Mouse (Mus musculus) neural tube, embryonic 11.5 days (tissue): ENCODE measurements at regions not wholly inside any gene's neighbourhood (a gene's known extent, or its start where the extent isn't known, plus 50 kb on each side); places are given as distances from the start of the nearest gene placed in this dataset.
"Not testable (repeated sequence)": the region's sequence is repeated elsewhere in the genome, so short reads cannot be mapped to it uniquely, and the experiment has no call there.

ENCODE experiments used
- ATAC-seq: fragments of 200-750 bp; cut with Nextera tagmentation; 2 replicates; pipeline ENCODE4 v1.8.0; 2017; ENCODE audit warnings: moderate number of reproducible peaks, mild to moderate bottlenecking, moderate TSS enrichment, moderate library complexity; ENCODE audit not compliant: insufficient read depth, low FRiP score, low TSS enrichment
- DNase-seq: peaks from one replicate; pipeline ENCODE4 v3.0.0-alpha.2; 2015; ENCODE audit warnings: low spot score
- H3K27ac ChIP-seq: fragments of 300-500 bp; sonication (generic); 2 replicates; pipeline ENCODE4 v1.5.1; 2014; ENCODE audit warnings: low read depth, mild to moderate bottlenecking, low read length
- H3K27me3 ChIP-seq: fragments of 300-500 bp; sonication (generic); 2 replicates; pipeline ENCODE4 v1.6.1; 2014; ENCODE audit warnings: mild to moderate bottlenecking, low read length, mixed read lengths; ENCODE audit not compliant: control insufficient read depth, insufficient read depth
- H3K36me3 ChIP-seq: fragments of 300-500 bp; sonication (generic); 2 replicates; pipeline ENCODE4 v1.6.1; 2014; ENCODE audit warnings: mild to moderate bottlenecking, low read length, moderate library complexity, mixed read lengths; ENCODE audit not compliant: control insufficient read depth, insufficient read depth
- H3K4me1 ChIP-seq: fragments of 300-500 bp; sonication (generic); 2 replicates; pipeline ENCODE4 v1.6.1; 2014; ENCODE audit warnings: low read length, mixed read lengths; ENCODE audit not compliant: control insufficient read depth, insufficient read depth
- H3K4me2 ChIP-seq: fragments of 300-500 bp; sonication (generic); 2 replicates; pipeline ENCODE4 v1.6.1; 2014; ENCODE audit warnings: low read depth, mild to moderate bottlenecking, moderate library complexity
- H3K4me3 ChIP-seq: fragments of 300-500 bp; sonication (generic); 2 replicates; pipeline ENCODE4 v1.5.1; 2014; ENCODE audit warnings: low read depth, low read length
- H3K9ac ChIP-seq: fragments of 300-500 bp; sonication (generic); 2 replicates; pipeline ENCODE4 v1.6.1; 2014; ENCODE audit warnings: mild to moderate bottlenecking, low read length
- H3K9me3 ChIP-seq: fragments of 300-500 bp; sonication (generic); 2 replicates; pipeline ENCODE4 v1.6.1; 2016; ENCODE audit warnings: low read length; ENCODE audit not compliant: control insufficient read depth
- WGBS: fragments of 180-500 bp; shearing (Covaris S2); extraction: QIAGEN DNeasy Blood & Tissue Kit; methylation state at CpG from one replicate; pipeline ENCODE4 v1.1.7; 2014; 5-methylcytosine and 5-hydroxymethylcytosine counted together

DNA sequence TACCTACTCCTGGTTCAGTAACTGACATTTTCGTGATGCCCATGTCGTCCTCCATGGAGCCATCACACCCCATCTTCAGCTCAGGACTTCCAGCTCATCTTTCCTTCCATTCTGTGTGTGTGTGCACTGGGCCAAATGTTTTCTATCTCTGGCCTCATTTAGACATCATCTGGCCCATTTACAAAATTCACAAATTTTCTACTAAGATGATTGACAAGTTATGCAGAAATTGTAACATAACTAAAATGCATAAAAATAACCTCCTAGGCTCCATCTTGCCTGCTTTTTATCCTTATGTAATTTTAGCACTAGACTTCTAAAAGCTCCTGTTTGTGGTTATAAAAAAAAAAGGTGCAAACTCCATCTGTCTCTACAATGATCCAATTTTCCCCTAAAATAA, 130.8 kb upstream of the Kcnk2 start:
- DNase-seq, result no peak
- Histone ChIP-seq H3K27me3 (no peaks in the 10 kb centered on the region), H3K4me3 (no peak overlapping the region), H3K27ac (no peak overlapping the region), H3K9me3 (no peaks in the 10 kb centered on the region), H3K36me3 (no peaks in the 10 kb centered on the region), H3K4me2 (no peak overlapping the region), H3K9ac (no peak overlapping the region), H3K4me1 (no peaks in the 10 kb centered on the region)
- 98% methylated on average over 2 of the region's 2 CpGs for WGBS
- ATAC-seq, result no peak

DNA sequence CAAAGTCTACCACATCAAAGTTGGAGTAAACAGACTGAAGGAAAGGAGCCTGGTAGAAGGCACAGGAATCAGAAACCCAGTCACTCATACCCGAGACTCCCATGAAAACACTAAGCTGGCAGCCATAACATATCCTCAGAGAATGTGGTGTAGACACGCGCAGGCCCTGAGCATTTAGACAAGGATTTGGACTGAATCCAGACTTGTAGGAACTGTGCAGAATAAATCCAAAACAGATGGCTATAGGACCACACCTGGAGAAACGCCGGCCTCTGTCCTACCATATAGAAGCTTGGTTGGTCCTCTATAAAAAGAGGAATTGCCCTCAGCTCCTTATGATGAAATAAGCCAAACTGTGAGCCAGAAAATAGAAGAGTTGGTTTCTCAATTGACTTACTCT, 124.3 kb upstream of the Kcnk2 start:
- Histone ChIP-seq H3K36me3 (no peaks in the 10 kb centered on the region), H3K9me3 (no peaks in the 10 kb centered on the region), H3K9ac (no peak overlapping the region), H3K27me3 (no peaks in the 10 kb centered on the region), H3K4me3 (no peak overlapping the region), H3K27ac (no peak overlapping the region), H3K4me1 (no peaks in the 10 kb centered on the region), H3K4me2 (no peak overlapping the region)
- 87% methylated on average over 5 of the region's 5 CpGs for WGBS
- ATAC-seq, result no peak
- no peak for DNase-seq

DNA sequence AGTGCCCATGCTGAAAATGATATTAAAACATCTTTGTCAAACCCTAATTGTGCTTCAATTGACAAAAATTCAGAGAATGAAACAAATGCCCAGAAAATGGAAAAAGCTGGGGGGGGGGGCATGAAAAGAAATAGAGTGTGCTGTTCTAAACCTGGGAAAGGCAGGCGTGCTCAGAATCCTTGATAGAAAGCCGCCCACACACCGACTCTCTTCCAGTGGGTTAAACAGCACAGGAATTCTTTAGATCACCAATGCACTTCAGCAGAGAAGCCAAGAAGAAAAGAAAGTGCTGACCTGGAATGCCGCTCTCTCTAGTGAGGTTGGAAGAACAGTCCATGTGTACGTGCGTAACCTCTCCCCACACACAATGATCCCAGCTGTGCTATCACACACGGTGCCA, 113.4 kb upstream of the Kcnk2 start:
- H3K4me3 ChIP-seq, result no peak overlapping the region
- no peaks in the 10 kb centered on the region for H3K27me3 ChIP-seq
- H3K27ac ChIP-seq, result no peak overlapping the region
- ATAC-seq (no peak), DNase-seq (no peak)
- H3K4me2 ChIP-seq, result no peak overlapping the region
- no peaks in the 10 kb centered on the region for H3K9me3 ChIP-seq
- no peak overlapping the region for H3K9ac ChIP-seq
- WGBS, result 94% methylated on average over 7 of the region's 7 CpGs
- no peaks in the 10 kb centered on the region for H3K36me3 ChIP-seq
- H3K4me1 ChIP-seq, result no peaks in the 10 kb centered on the region

DNA sequence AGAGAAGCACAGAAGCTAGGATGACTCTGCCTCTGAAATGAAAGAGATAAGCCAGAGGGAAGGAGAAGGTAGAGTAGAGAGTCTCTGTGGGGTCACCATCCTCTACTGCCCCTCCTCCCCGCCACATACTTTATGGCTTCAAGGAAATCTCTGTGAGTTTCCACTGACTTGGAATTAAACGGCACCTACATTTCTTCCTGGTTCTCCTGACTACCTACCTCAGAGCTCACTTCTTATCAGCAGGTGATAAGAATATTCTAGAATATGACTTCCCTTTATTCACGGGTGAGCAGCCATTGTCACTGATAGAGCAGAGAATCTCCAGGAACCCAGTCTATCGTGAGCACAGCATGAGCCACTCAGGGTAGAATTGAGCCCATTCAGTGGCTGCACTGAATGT, 111.3 kb upstream of the Kcnk2 start:
- Histone ChIP-seq H3K36me3 (no peaks in the 10 kb centered on the region), H3K4me3 (no peak overlapping the region)
- 71% methylated on average over 4 of the region's 4 CpGs for WGBS

DNA sequence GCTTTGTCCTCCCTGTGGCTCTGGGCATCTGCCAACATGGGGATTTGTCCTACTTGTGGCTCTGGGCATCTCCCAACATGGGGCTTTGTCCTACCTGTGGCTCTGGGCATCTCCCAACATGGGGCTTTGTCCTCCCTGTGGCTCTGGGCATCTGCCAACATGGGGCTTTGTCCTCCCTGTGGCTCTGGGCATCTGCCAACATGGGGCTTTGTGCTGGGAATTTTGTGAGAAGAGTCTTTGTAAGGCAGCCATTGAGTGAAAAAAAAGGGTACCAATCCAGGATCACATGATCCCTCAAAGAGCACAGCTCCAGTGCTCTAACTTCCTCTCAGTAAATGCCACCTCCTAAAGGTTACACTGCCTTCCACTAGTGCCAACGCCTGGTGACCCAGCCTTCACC, 105.2 kb upstream of the Kcnk2 start:
- not testable (repeated sequence) for ATAC-seq, H3K4me1 ChIP-seq, H3K9me3 ChIP-seq, H3K9ac ChIP-seq, H3K27me3 ChIP-seq, DNase-seq, H3K4me2 ChIP-seq, H3K27ac ChIP-seq, H3K4me3 ChIP-seq, H3K36me3 ChIP-seq
- WGBS, result 90% methylated on average over 1 of the region's 1 CpGs

More for the DNA sequence above, 111.3 kb upstream of the Kcnk2 start:
- Histone ChIP-seq H3K27ac (no peak overlapping the region), H3K4me1 (no peaks in the 10 kb centered on the region), H3K27me3 (no peaks in the 10 kb centered on the region), H3K9me3 (peaks cover 8% of the 10 kb centered on the region; the same call in 1 of the 2 replicates), H3K4me2 (no peak overlapping the region), H3K9ac (no peak overlapping the region)
- DNase-seq (no peak), ATAC-seq (no peak)

- Histone ChIP-seq H3K36me3 (no peaks in the 10 kb centered on the region), H3K9me3 (no peaks in the 10 kb centered on the region), H3K4me2 (no peak overlapping the region), H3K9ac (no peak overlapping the region), H3K27me3 (no peaks in the 10 kb centered on the region), H3K27ac (no peak overlapping the region), H3K4me1 (0 out of 2 replicates have a peak, but pooled peaks cover 2% of the 10 kb centered on the region), H3K4me3 (no peak overlapping the region)
- no peak for ATAC-seq
- DNase-seq, result no peak
- 82% methylated on average over 3 of the region's 3 CpGs for WGBS
Measured at GRCm38 (mm10) chr1:189499703-189500102, 97.6 kb upstream of the Kcnk2 start.

GRCm38 (mm10) chr1:189499141-189499540, 97.1 kb upstream of the Kcnk2 start:
- Histone ChIP-seq H3K9ac (no peak overlapping the region), H3K4me1 (0 out of 2 replicates have a peak, but pooled peaks cover 2% of the 10 kb centered on the region), H3K27ac (no peak overlapping the region), H3K27me3 (no peaks in the 10 kb centered on the region), H3K4me2 (no peak overlapping the region), H3K9me3 (no peaks in the 10 kb centered on the region), H3K36me3 (no peaks in the 10 kb centered on the region), H3K4me3 (no peak overlapping the region)
- no peak for DNase-seq
- 73% methylated on average over 4 of the region's 4 CpGs for WGBS
- no peak for ATAC-seq

- Histone ChIP-seq H3K4me1 (0 out of 2 replicates have a peak, but pooled peaks cover 2% of the 10 kb centered on the region), H3K36me3 (no peaks in the 10 kb centered on the region), H3K27me3 (no peaks in the 10 kb centered on the region), H3K27ac (no peak overlapping the region), H3K4me3 (no peak overlapping the region), H3K9ac (no peak overlapping the region), H3K9me3 (no peaks in the 10 kb centered on the region), H3K4me2 (no peak overlapping the region)
- DNase-seq, result no peak
- no peak for ATAC-seq
- 75% methylated on average over 9 of the region's 9 CpGs for WGBS
Measured at GRCm38 (mm10) chr1:189497031-189497430, 95.0 kb upstream of the Kcnk2 start.

DNA sequence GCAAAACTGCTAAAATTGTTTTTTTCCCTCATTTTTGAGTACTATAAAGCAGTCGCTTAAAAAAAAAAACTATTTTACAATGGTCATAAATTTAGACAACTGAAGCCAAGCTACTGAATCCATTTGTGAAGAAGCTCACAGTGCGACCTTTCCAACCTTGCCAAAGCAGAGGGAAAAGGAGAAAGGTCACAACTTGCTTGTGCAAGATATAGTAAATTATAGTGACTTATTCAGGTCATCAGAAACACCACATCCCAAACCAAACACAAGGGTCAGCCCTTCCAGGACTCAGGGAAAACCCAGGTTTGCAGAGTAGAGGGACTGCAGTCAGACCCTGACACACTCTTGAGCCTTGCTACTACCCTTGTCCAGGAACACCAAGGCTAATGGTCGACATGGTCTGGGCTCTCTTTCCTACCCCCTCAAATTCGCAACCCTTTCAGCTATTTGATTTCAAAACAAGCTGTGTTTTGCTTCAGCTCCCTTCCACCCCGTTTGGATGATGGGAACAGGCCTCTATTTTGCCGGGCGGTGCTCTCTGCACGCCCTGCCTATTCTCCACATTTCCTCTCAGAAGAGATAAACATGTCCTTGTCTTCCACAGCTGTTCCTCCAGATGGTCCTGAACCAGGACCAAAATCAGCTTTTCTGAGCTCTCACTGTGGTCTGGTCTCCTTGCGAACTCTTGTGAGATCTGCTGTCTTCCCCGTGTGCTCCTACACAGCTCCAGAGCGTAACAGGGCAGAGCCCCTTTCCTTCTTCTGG, 93.5 kb upstream of the Kcnk2 start:
- Histone ChIP-seq H3K27ac (no peak overlapping the region), H3K36me3 (no peaks in the 10 kb centered on the region), H3K4me1 (0 out of 2 replicates have a peak, but pooled peaks cover 2% of the 10 kb centered on the region), H3K4me2 (no peak overlapping the region), H3K4me3 (no peak overlapping the region), H3K27me3 (no peaks in the 10 kb centered on the region), H3K9ac (no peak overlapping the region), H3K9me3 (no peaks in the 10 kb centered on the region)
- DNase-seq (peak; percentile 37), ATAC-seq (no peak)
- 59% methylated on average over 11 of the region's 11 CpGs for WGBS
